14 mouse cellular contexts compared by ENCODE assay signal in genomic region chr1:194992589-194993317, GRCm38 (mm10). TPM values are rescaled to one million over a fixed set of nuclear protein-coding genes. Genes with fewer than 3 reads are reported as not detected.
DNase-seq lines count a peak whose midpoint lies in the region; ATAC-seq and TF ChIP-seq lines count a peak whose summit lies in the region.
"Had no signal": no experiment of that assay in that cellular context is flagged by ENCODE, and none has a peak within 500 bp of the region (broad histone marks: within the 10 kb centered on the region; RNA-seq: fewer than 3 reads in every experiment).

No protein-coding gene starts in this region.

- no peak overlapping the region for H3K4me2 ChIP-seq in stomach, postnatal 0 days (replicated peaks; ENCODE audit: low read depth)
- H3K4me2 ChIP-seq: embryonic facial prominence, embryonic 13.5 days; hindbrain, embryonic 14.5 days had no signal

- H3K9me3 ChIP-seq in megakaryocyte, embryonic 14.5 days = no peaks in the 10 kb centered on the region
- H3K9me3 ChIP-seq in stomach, postnatal 0 days (ENCODE audit: control insufficient read depth, low read length) = no peaks in the 10 kb centered on the region
- H3K9me3 ChIP-seq: embryonic facial prominence, embryonic 13.5 days had no signal

- H3K4me1 ChIP-seq in megakaryocyte, embryonic 14.5 days = peaks cover 77% of the 10 kb centered on the region
- no peaks in the 10 kb centered on the region for H3K4me1 ChIP-seq in stomach, postnatal 0 days (replicated peaks; ENCODE audit: control insufficient read depth, insufficient read depth)
- H3K4me1 ChIP-seq: embryonic facial prominence, embryonic 13.5 days had no signal

- DNase-seq in heart, adult 9 months (ENCODE audit: low spot score in 2 of 2) = peak; percentile 63 to 70
- DNase-seq in heart, adult 8-10 months (ENCODE audit: low spot score) = no peak
- DNase-seq in heart, postnatal 4 days = peak; percentile 18
- DNase-seq in yolk sac, embryonic 10.5 days (ENCODE audit: low spot score) = peak; percentile 41
- DNase-seq in cerebellum, adult 8-10 months = no peak
- DNase-seq in stomach, postnatal 0 days (ENCODE audit: low spot score) = no peak
- DNase-seq: cerebellum, postnatal 25 days; lung, postnatal 4 days; thymus, postnatal 36 days had no signal

- H3K27me3 ChIP-seq in megakaryocyte, embryonic 14.5 days (replicated peaks) = no peaks in the 10 kb centered on the region
- H3K27me3 ChIP-seq in stomach, postnatal 0 days (ENCODE audit: control insufficient read depth, insufficient read depth, low read length) = no peaks in the 10 kb centered on the region
- H3K27me3 ChIP-seq: embryonic facial prominence, embryonic 13.5 days; Patski had no signal

- no peak for ATAC-seq in megakaryocyte, adult 5-6 weeks (ENCODE audit: poor library complexity, severe bottlenecking)
- ATAC-seq in stomach, postnatal 0 days (ENCODE audit: low FRiP score, low TSS enrichment) = no peak
- ATAC-seq: Patski had no signal

- 64% methylated on average over 5 of the region's 5 CpGs for WGBS in stomach, postnatal 0 days

- H3K27ac ChIP-seq in stomach, postnatal 0 days (replicated peaks) = no peak overlapping the region
- H3K27ac ChIP-seq: embryonic facial prominence, embryonic 13.5 days; hindbrain, embryonic 14.5 days had no signal

- H3K36me3 ChIP-seq in megakaryocyte, embryonic 14.5 days (replicated peaks; ENCODE audit: low read length) = no peaks in the 10 kb centered on the region
- no peaks in the 10 kb centered on the region for H3K36me3 ChIP-seq in stomach, postnatal 0 days (ENCODE audit: control insufficient read depth, insufficient read depth, low read length)
- H3K36me3 ChIP-seq: embryonic facial prominence, embryonic 13.5 days had no signal

- no peak for TF ChIP-seq CTCF in stomach, postnatal 0 days (IDR thresholded peaks at IDR 0.05; ENCODE audit: low read depth)

- no peak for TF ChIP-seq EP300 in stomach, postnatal 0 days (optimal IDR thresholded peaks at IDR 0.05)

- no peak overlapping the region for H3K9ac ChIP-seq in stomach, postnatal 0 days (ENCODE audit: low read length)
- H3K9ac ChIP-seq: embryonic facial prominence, embryonic 13.5 days; hindbrain, embryonic 14.5 days had no signal

- H3K4me3 ChIP-seq in megakaryocyte, embryonic 14.5 days (replicated peaks) = peak overlapping the region; percentile 5
- H3K4me3 ChIP-seq in stomach, postnatal 0 days (ENCODE audit: low read depth, low read length) = no peak overlapping the region
- H3K4me3 ChIP-seq: embryonic facial prominence, embryonic 13.5 days had no signal

RNA-seq across cellular contexts. Expression of gene Cd34, which starts 54.1 kb away (rescaled TPM):
- total RNA-seq in heart, adult 8-10 months (2022) = 10 to 100 TPM; 70.6 to 81.5 (median 80.7) TPM
- polyA plus RNA-seq in megakaryocyte, embryonic 14.5 days (2012; ENCODE audit: insufficient read depth, low replicate concordance) = 5.9 and 22.5 TPM in 2 replicates
- total RNA-seq in megakaryocyte, adult 5-6 weeks (2015) = 11.7 and 15.8 TPM in 2 replicates
- 21.0 and 21.2 TPM in 2 replicates for total RNA-seq in megakaryocyte, adult 5-6 weeks (2017)
- total RNA-seq in heart, postnatal 4 days (2021) = 100 to 1,000 TPM; 225 to 235 TPM
- polyA plus RNA-seq in stomach, postnatal 0 days (2015; fragmentation: Nextera tagmentation; extraction: Ambion mirVana) = 49.9 and 54.8 TPM in 2 replicates

Comparison
In these comparisons a context has a peak if more than half of its experiments do, and no peak if none do; other contexts are left out.
1. DNase-seq: peak in heart, adult 9 months (2 of 2), heart, postnatal 4 days (single experiment) and yolk sac, embryonic 10.5 days (single experiment); none in heart, adult 8-10 months (single experiment), cerebellum, adult 8-10 months (single experiment) and stomach, postnatal 0 days (single experiment).